Mouse (Mus musculus) heart, adult 11 months (tissue): ENCODE data around the gene Ebf3.
A peak's percentile ranks its signal among the peaks of the same experiment; 100 is the strongest.

ENCODE experiments used
- DNase-seq: peaks from one replicate; pipeline ENCODE4 v3.0.0; 2022

Gene Ebf3

DNA sequence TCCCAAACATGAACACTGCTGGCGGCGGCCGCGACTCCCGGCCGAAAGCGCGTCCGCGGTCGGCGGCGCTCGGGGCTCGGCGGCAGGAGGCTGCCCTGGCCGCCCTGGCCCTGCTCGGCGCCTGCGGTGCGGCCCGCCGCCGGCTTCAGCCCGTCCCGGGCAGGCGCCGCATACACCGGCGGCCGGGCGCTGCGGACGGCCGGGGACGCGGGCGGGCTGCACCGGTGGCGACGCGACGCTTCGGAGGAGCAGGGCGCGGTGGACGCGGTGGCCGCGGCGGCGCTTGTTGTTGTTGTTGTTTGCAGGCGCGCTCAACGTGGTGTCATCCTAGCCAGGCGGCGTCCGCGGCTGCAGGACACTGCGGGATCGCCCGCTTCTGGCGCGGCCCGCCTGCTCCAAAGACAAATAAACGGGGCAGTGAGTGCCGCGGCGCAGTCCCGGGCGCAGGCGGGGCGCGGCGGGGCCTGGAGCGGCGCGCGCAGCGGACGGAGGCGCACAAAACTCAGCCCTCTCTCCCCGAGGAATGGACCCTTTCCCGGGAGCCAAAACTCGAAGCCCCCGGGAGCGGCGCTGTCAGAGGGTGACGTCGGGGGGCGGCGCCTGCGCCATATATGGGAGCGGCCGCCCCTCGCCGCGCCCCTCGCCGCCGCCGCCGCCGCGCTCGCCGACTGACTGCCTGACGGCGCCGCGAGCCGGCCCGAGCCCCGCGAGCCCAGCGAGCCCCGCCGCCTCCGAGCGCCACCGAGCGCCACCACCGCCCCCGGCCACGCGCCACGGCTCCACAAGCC is at the start of gene Ebf3:
Ebf3 (minus strand) TSS at position 542 of the 788 bp plus-strand sequence.
- DNase-seq, result peak; percentile 99

GRCm38 (mm10) chr7:137346860-137347259 is 32.6 kb upstream of the Ebf3 start:
- peak; percentile 91 for DNase-seq

DNA sequence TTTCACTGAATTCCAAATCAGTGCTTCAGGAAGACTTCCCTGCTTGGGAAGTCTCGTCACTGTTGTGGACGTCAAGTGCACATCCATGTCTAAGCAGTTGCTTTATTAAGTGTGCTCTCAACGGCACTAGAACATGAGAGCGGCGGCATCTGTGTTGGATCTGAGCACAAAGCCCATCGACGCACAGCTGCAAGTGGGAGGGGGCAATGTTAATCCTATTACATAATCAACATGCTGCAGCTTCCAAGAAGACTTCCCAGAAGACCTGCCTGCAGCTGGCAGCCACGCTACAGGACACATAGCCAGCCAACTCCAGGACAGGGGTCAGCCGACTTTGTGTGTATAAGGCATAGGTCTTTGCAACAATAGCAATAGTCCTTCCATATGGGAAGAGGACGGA is 31.8 kb upstream of the Ebf3 start:
- peak; percentile 95 for DNase-seq

GRCm38 (mm10) chr7:137333951-137334350 is 19.7 kb upstream of the Ebf3 start:
- DNase-seq, result no peak

DNA sequence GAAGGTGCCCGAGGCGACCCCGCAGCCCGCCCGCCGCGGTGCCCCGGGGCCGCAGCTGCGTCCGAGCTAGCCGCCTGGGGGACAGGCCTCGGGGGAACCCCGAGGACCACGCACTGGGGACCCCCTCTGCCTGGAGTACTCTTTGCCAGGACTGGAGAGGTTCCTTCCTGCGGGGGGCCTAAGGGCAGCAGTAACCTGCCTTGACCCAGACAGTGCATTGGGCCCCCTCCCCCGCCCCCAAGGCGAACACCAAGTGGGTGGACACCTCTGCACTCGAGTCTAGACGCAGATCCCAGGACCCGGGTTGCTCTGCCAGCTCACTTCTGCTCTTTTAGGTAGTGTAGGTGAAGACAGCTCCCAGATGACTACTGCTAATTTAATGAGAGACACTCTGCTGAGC is 8.7 kb upstream of the Ebf3 start:
- peak; percentile 86 for DNase-seq

- no peak for DNase-seq
These were observed 7.9 kb upstream of the Ebf3 start for GRCm38 (mm10) chr7:137321961-137322784.

- DNase-seq, result peak; percentile 95
These were observed 7.0 kb upstream of the Ebf3 start for GRCm38 (mm10) chr7:137321141-137321813.

DNA sequence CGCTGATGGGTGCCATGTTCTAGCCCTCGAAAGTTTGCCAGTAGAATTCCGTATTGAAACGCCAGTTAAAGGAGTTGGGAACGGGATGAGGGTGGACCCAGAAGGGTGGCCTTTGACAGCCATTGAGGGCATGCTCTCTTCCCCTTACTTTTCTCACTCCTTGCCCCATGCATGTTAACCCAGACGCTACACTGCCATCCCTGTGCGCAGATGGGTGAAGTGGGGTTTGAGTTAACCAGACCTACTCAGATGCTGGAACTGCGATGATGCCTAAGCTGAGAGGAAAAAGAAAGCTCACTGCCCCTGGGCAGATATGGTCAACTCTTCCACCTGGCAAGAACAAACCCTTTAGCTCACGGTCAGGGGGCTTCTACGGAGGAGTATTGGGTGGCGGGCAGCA is 6.1 kb upstream of the Ebf3 start:
- DNase-seq, result peak; percentile 72

- peak; percentile 92 for DNase-seq
These were observed 5.0 kb upstream of the Ebf3 start for GRCm38 (mm10) chr7:137318924-137319885.

- peak; percentile 89 for DNase-seq
These were observed 4.1 kb upstream of the Ebf3 start for GRCm38 (mm10) chr7:137318383-137318775.

GRCm38 (mm10) chr7:137317659-137318382 is 3.6 kb upstream of the Ebf3 start:
- DNase-seq, result peak; percentile 93

DNA sequence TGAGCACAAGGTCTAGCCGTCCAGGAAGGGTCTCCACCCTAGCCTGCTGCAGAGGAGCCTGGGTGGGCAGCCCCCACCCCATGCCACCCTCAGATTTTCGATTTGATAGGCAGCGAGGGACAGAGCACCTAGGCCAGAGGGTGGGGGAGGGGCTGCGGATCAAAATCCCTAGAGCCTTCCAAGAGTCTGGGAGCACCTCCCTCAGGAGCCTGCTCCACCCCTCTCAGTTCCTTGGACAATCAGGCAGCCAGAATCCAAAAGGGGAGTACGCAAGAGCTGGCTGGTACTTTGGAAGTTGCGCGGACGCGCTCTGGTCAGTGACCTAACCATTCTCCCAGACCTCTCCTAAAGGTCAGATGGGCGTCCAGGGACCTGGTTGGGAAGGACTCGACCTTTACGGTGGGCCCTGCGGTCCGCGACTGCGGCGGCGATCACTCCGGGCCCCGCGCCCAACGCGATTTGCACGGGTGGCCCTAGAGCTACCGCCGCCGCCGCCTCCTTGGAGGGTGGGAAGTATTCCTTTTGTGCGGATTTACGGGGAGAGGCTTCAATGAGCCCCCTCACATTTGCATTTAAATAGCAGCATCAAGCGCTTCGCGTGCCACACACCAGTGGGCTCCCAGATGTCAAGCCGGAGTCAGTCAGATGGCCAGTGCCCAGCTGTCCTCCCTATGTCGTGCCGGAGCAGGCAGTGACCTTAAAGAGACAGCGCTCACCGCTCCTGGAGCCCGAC is 2.8 kb upstream of the Ebf3 start:
- peak; percentile 93 for DNase-seq

DNA sequence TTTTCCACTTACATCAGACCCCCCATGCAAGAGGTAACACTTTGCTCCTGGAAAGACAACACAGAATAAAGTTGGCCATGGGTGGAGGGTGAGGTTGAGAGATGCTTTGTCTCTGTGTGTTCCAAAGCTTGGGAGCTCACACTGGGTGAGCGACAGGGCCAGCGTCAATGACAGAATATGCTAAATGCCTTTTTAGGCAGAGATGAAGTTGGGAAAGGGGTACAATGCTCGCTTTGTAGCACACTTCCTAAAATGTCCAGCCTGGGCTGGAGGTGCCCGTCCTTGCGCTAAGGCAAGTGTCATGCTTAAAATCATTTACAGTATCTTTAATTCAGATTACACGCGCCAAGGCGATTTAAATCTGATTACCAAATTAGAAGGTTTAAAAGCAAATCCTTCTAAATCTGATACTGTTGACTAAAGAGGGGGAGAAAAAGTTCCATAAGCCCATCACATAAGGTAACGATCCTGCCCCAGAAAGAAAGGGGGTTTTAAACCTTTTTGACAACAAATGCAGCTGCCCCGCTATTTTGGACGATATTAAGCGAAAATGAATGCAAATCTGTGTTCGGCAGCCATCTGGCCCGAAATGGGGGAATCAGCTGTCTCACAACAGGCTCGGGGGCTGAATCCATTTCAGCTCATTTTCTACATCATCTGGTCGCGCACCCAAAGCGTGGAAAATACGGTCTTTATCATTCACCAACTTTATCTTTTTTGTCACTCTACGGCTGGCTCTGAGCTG is 2.1 kb upstream of the Ebf3 start:
- DNase-seq, result peak; percentile 90

DNA sequence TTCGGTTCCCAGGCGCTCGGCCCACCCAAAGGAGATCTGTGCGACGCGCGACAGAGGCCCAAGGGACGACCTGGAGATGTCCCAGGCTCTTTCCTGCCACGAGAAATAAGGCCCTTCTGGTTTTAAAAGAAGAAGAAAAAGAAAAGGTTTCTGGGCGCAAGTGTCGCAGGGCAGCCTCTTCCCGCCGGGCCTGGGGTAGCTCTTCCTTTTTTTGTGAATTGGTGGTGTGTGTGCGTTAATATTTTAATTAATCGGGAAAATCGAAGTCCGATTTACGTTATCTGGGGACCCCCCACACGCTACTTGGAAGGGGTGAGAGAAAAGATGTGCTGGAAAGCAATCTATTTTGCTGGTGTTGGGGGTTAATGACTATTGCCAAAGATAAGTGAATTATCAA is 1.3 kb upstream of the Ebf3 start:
- no peak for DNase-seq

DNA sequence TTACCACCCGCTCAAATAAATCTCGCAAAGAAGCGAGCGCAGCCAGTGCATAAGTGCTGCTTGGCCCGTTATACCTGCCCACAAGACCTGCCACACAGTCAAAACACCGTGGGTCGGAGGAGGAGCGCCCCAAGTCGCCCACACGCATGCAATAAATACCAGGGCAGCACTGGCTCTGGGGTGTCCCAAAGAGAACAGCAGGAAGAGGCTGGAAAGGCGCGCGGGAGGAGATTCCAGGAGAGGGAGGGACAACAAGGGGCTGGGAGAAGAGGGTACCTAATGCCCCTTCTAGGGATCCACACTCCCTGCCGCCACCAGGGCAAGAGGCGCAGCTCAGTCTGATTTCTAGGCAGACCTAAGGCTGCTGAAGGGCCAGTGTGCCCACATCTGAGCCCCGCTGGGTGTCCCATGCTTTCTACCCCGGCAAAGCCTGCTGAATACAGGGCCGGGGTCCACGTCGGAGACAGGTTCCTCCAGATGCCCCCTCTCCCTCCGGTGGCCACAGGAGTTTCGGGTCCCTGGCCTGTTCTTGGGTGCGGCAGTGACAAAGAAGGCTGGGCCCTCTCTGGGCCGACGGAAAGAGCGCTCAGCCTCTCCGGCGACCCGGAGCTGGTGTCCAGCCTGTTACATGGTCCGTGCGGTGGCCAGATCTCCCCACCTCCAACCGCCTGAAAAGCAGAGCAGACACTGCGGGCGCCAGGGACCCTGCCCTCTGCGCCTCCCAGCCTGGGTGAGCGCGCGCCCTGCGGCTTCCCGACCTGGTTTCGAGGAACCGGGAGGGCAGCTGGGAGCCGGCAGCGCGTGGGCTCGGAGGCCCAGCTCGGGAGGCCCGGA is 682 bp upstream of the Ebf3 start:
- no peak for DNase-seq

DNA sequence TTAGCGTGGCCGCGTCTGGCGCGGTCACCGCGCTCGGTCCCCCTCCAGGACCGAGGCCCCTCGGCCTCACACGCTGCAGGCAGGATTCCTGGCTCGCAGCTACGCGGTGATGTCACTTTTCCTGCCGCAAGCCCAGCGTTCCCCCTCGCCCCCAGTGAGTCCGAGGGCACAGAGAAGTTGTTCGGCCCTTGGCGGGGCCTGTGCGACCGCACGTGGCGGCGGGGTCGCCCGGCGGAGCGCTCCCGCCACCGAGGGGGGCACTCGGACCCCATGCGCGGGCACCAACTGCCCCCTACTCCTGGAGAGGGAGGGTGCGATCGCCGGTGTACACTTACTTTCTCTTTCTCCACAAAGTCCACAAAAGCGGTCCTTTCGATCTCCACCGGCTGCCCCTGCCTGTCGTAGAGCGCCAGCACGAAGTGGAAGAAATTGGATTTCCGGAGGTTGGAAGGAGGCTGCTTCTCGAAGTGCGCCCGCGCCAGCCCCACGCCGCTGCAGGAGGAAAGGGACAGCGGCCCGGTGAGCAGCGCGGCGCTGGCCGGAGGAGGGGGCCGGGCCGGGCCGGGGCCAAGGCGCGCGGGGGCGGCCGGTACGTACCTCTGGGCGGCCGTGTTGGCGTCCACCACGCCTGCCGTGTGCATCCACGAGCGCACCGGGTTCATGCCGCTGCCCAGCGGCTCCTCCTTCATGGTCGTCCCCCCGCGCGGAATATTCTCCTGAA is 902 bp downstream of the Ebf3 start:
- DNase-seq, result peak; percentile 96

DNA sequence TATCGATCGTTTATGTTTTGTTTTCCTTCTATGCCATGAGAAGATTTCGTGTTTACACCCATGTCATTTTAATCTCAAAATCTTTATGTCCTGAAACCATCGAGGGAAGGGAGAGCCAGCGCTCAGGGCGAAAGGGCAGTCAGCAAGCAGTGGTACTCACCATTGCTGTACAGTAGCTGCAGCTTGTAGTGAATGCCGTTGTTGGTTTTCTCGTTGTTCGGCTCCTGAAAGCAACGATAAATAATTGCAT is 1.4 kb downstream of the Ebf3 start:
- DNase-seq, result no peak

DNA sequence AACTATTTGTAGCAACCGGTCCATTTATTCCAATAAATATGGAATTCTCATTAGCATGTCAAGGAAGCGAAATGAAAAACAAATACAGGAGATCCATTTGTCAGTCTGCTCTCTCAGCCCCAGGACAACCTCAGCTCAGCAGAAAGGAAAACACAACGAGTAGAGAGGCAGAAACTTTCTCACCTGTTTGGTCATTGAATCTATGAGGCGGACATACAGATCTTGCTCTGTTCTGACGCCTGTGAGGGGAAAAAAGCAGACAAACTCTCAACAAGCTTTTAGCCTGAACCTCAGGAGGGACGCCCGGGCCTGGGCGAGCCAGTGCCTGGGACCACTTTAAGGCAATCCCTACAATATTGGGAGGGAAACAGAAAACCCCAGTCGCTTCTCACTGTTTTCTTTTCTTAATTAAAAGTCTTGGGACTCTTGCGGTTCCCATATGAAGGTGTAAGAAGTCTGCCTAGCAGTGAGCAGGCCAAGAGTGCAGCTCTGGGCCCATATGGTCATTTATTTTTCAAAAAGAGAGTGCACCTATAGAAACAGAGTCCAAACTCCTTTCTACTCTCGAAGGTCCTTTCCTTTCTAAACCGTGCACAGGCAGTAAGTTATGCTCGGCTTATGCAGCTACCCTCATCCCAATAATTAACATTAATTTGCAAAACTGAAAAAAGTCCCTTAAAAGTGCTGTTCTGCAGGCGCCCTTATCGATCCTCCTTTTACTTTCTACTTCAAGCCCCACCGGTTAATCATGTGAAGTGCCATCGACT is 1.9 kb downstream of the Ebf3 start:
- peak; percentile 86 for DNase-seq
